ENCODE assay signal across 16 mouse cellular contexts in genomic region chr14:49293802-49294449, GRCm38 (mm10). TPM values are rescaled to one million over a fixed set of nuclear protein-coding genes. Genes with fewer than 3 reads are reported as not detected.
DNase-seq lines count a peak whose midpoint lies in the region; ATAC-seq and TF ChIP-seq lines count a peak whose summit lies in the region.
"Had no signal": no experiment of that assay in that cellular context is flagged by ENCODE, and none has a peak within 500 bp of the region (broad histone marks: within the 10 kb centered on the region; RNA-seq: fewer than 3 reads in every experiment).

No protein-coding gene starts in this region.

- 21% methylated on average over 4 of the region's 4 CpGs for WGBS in cerebellum, adult 2 months
- WGBS in forebrain, embryonic 11.5 days = 13% methylated on average over 4 of the region's 4 CpGs
- WGBS in hindbrain, embryonic 15.5 days = 14% methylated on average over 4 of the region's 4 CpGs
- WGBS in neural tube, embryonic 13.5 days = 17% methylated on average over 4 of the region's 4 CpGs
- WGBS in liver, embryonic 11.5 days = 43% methylated on average over 4 of the region's 4 CpGs

- no peak overlapping the region for H3K9ac ChIP-seq in forebrain, embryonic 11.5 days (ENCODE audit: low read length)
- H3K9ac ChIP-seq in hindbrain, embryonic 15.5 days = no peak overlapping the region
- no peak overlapping the region for H3K9ac ChIP-seq in neural tube, embryonic 13.5 days
- H3K9ac ChIP-seq in liver, embryonic 11.5 days (ENCODE audit: low read depth, low read length) = no peak overlapping the region
- H3K9ac ChIP-seq: limb, embryonic 12.5 days had no signal

- TF ChIP-seq POLR2A in cerebellum, adult 2 months (IDR thresholded peaks at IDR 0.05; ENCODE audit: borderline replicate concordance, insufficient read depth, low read length) = no peak

- no peak for TF ChIP-seq CTCF in cerebellum, adult 2 months (IDR thresholded peaks at IDR 0.05; ENCODE audit: borderline replicate concordance, insufficient read depth, low read depth, low read length)

- DNase-seq in cerebellum, adult 2 months = peak; percentile 20 to 41
- no peak for DNase-seq in cerebellum, adult 11-12 months
- peak; percentile 62 for DNase-seq in forebrain, embryonic 11.5 days (ENCODE audit: low spot score)
- no peak for DNase-seq in urinary bladder, adult 18-20 months (ENCODE audit: low spot score in 2 of 2)
- DNase-seq in layer of hippocampus, adult 8-10 months (ENCODE audit: low spot score in 2 of 2) = no peak
- no peak for DNase-seq in liver, embryonic 11.5 days (ENCODE audit: low spot score)
- DNase-seq: heart, postnatal 36 days; layer of hippocampus, adult 9-11 months; lung, adult 18-20 months; thymus, adult 2 months had no signal

- no peak overlapping the region for H3K27ac ChIP-seq in cerebellum, adult 2 months (ENCODE audit: insufficient read depth, low read length)
- H3K27ac ChIP-seq in forebrain, embryonic 11.5 days (ENCODE audit: low read depth, low read length) = peak overlapping the region; percentile 46; the same call in 1 of the 2 replicates
- H3K27ac ChIP-seq in hindbrain, embryonic 15.5 days (replicated peaks) = peak overlapping the region; percentile 61
- peak overlapping the region; percentile 50 for H3K27ac ChIP-seq in neural tube, embryonic 13.5 days (replicated peaks)
- H3K27ac ChIP-seq in liver, embryonic 11.5 days (ENCODE audit: low read depth, low read length) = no peak overlapping the region
- H3K27ac ChIP-seq: limb, embryonic 12.5 days had no signal

- H3K4me3 ChIP-seq in cerebellum, adult 2 months (replicated peaks; ENCODE audit: insufficient read depth, low read depth, low read length) = no peak overlapping the region
- no peak overlapping the region for H3K4me3 ChIP-seq in forebrain, embryonic 11.5 days (ENCODE audit: low read depth, low read length)
- H3K4me3 ChIP-seq in hindbrain, embryonic 15.5 days = no peak overlapping the region
- no peak overlapping the region for H3K4me3 ChIP-seq in neural tube, embryonic 13.5 days
- no peak overlapping the region for H3K4me3 ChIP-seq in liver, embryonic 11.5 days (ENCODE audit: low read depth, low read length)
- H3K4me3 ChIP-seq: erythroblast, embryonic 14.5 days; limb, embryonic 12.5 days had no signal

- no peaks in the 10 kb centered on the region for H3K9me3 ChIP-seq in forebrain, embryonic 11.5 days (ENCODE audit: control insufficient read depth, low read length)
- H3K9me3 ChIP-seq in hindbrain, embryonic 15.5 days = no peaks in the 10 kb centered on the region
- H3K9me3 ChIP-seq in neural tube, embryonic 13.5 days = no peaks in the 10 kb centered on the region
- H3K9me3 ChIP-seq in liver, embryonic 11.5 days (ENCODE audit: control insufficient read depth, low read length) = no peaks in the 10 kb centered on the region
- H3K9me3 ChIP-seq: limb, embryonic 12.5 days had no signal

- ATAC-seq in forebrain, embryonic 11.5 days (replicated peaks; ENCODE audit: low FRiP score) = peak; percentile 76
- ATAC-seq in hindbrain, embryonic 15.5 days (ENCODE audit: low FRiP score, low read depth) = peak; percentile 92
- ATAC-seq in neural tube, embryonic 13.5 days (ENCODE audit: low read depth) = peak; percentile 80
- no peak for ATAC-seq in liver, embryonic 11.5 days (replicated peaks; ENCODE audit: low FRiP score)

- H3K27me3 ChIP-seq in cerebellum, adult 2 months (ENCODE audit: control insufficient read depth, insufficient read depth, low read length) = no peaks in the 10 kb centered on the region
- no peaks in the 10 kb centered on the region for H3K27me3 ChIP-seq in forebrain, embryonic 11.5 days (ENCODE audit: control insufficient read depth, insufficient read depth, low read length)
- no peaks in the 10 kb centered on the region for H3K27me3 ChIP-seq in hindbrain, embryonic 15.5 days
- no peaks in the 10 kb centered on the region for H3K27me3 ChIP-seq in neural tube, embryonic 13.5 days
- no peaks in the 10 kb centered on the region for H3K27me3 ChIP-seq in liver, embryonic 11.5 days (replicated peaks; ENCODE audit: control insufficient read depth, insufficient read depth, low read length)
- H3K27me3 ChIP-seq: limb, embryonic 12.5 days had no signal

- no peak overlapping the region for H3K4me2 ChIP-seq in forebrain, embryonic 11.5 days (ENCODE audit: low read depth, low read length, severe bottlenecking)
- H3K4me2 ChIP-seq in hindbrain, embryonic 15.5 days = no peak overlapping the region
- no peak overlapping the region for H3K4me2 ChIP-seq in neural tube, embryonic 13.5 days
- H3K4me2 ChIP-seq in liver, embryonic 11.5 days = no peak overlapping the region
- H3K4me2 ChIP-seq: limb, embryonic 12.5 days had no signal

- no peaks in the 10 kb centered on the region for H3K36me3 ChIP-seq in forebrain, embryonic 11.5 days (ENCODE audit: control insufficient read depth, insufficient read depth, low read length)
- no peaks in the 10 kb centered on the region for H3K36me3 ChIP-seq in hindbrain, embryonic 15.5 days
- H3K36me3 ChIP-seq in neural tube, embryonic 13.5 days = no peaks in the 10 kb centered on the region
- no peaks in the 10 kb centered on the region for H3K36me3 ChIP-seq in liver, embryonic 11.5 days (ENCODE audit: control insufficient read depth, insufficient read depth, low read length)
- H3K36me3 ChIP-seq: limb, embryonic 12.5 days had no signal

- peaks cover 2% of the 10 kb centered on the region; the same call in 1 of the 2 replicates for H3K4me1 ChIP-seq in cerebellum, adult 2 months (ENCODE audit: control insufficient read depth, insufficient read depth, low read length)
- peaks cover 2% of the 10 kb centered on the region; the same call in 1 of the 2 replicates for H3K4me1 ChIP-seq in forebrain, embryonic 11.5 days (replicated peaks; ENCODE audit: control insufficient read depth, insufficient read depth, low read length)
- H3K4me1 ChIP-seq in hindbrain, embryonic 15.5 days (replicated peaks) = peaks cover 15% of the 10 kb centered on the region
- peaks cover 15% of the 10 kb centered on the region for H3K4me1 ChIP-seq in neural tube, embryonic 13.5 days (replicated peaks)
- H3K4me1 ChIP-seq in liver, embryonic 11.5 days (replicated peaks; ENCODE audit: control insufficient read depth, insufficient read depth, low read length) = no peaks in the 10 kb centered on the region
- H3K4me1 ChIP-seq: limb, embryonic 12.5 days had no signal

RNA-seq across cellular contexts. Expression of gene ccdc198, which starts 48.7 kb away (rescaled TPM):
- polyA plus RNA-seq in cerebellum, adult 2 months (2012; rRNA removed) = not detected in 2 replicates
- polyA plus RNA-seq in forebrain, embryonic 11.5 days (2014; fragmentation: Nextera tagmentation; extraction: Ambion mirVana) = 0.05 and 0.08 TPM in 2 replicates
- 0.28 TPM in 1 of 2 replicates, not detected in the other for polyA plus RNA-seq in hindbrain, embryonic 15.5 days (2015; fragmentation: Nextera tagmentation; extraction: Ambion mirVana)
- not detected in 2 replicates for polyA plus RNA-seq in neural tube, embryonic 13.5 days (2015; fragmentation: Nextera tagmentation; extraction: Ambion mirVana)
- not detected for total RNA-seq in layer of hippocampus, adult 8-10 months (2022)
- polyA plus RNA-seq in liver, embryonic 11.5 days (2014; fragmentation: Nextera tagmentation; extraction: Ambion mirVana) = 2.2 and 2.6 TPM in 2 replicates
- total RNA-seq: common myeloid progenitor, adult 5-6 weeks; heart, postnatal 36 days; megakaryocyte, adult 5-6 weeks had no signal
- polyA plus RNA-seq: erythroblast, embryonic 14.5 days; thymus, adult 2 months had no signal

Comparison
In these comparisons a context has a peak if more than half of its experiments do, and no peak if none do; other contexts are left out.
1. DNase-seq: peak in cerebellum, adult 2 months (2 of 2) and forebrain, embryonic 11.5 days (single experiment); none in cerebellum, adult 11-12 months (single experiment), urinary bladder, adult 18-20 months (0 of 2), layer of hippocampus, adult 8-10 months (0 of 2) and liver, embryonic 11.5 days (single experiment).
2. H3K27ac ChIP-seq: peak in forebrain, embryonic 11.5 days (single experiment), hindbrain, embryonic 15.5 days (single experiment) and neural tube, embryonic 13.5 days (single experiment); none in cerebellum, adult 2 months (single experiment) and liver, embryonic 11.5 days (single experiment).